Mouse (Mus musculus) cerebellum, adult 2 months (tissue): ENCODE measurements around the gene Ptp4a2.

Experiments
- CTCF ChIP-seq: fragments of 200-500 bp; IDR thresholded peaks from 2 replicates; pipeline ENCODE4 v1.5.1; 2011; ENCODE audit warnings: low read depth, mild to moderate bottlenecking, control low read depth, low read length, moderate library complexity, borderline replicate concordance; ENCODE audit not compliant: insufficient read depth
- POLR2A ChIP-seq: fragments of 200-500 bp; IDR thresholded peaks from 2 replicates; pipeline ENCODE4 v1.6.1; 2011; ENCODE audit warnings: low read length, control low read depth, borderline replicate concordance; ENCODE audit not compliant: insufficient read depth

DNA sequence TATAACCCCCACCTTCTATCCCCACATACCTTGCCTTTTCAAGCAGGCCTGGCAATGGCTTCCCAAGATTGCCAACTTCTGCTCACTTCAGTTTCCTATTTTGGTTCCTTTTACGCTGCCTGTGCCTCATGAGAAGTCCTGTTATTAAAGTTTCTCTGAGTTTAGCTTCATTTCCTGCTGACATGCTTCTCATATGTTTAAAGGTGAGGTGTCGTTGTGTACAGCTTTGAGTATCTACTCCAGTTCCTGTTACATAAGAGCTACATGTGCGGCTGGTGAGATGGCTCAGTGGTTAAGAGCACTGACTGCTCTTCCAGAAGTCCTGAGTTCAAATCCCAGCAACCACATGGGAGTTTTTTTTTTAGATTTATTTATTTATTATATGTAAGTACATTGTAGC is 45.7 kb upstream of the Ptp4a2 start:
- TF ChIP-seq CTCF (no peak), POLR2A (no peak)
